Mouse (Mus musculus) gonadal fat pad, adult 2 months (tissue): Measurements from ENCODE around the gene Unkl. TPM values are rescaled to one million over a fixed set of nuclear protein-coding genes. Genes with fewer than 3 reads are reported as not detected.

ENCODE experiments used
- DNase-seq: peaks from one replicate; pipeline ENCODE4 v3.0.0-alpha.2; 2012; ENCODE audit warnings: low read depth
- polyA plus RNA-seq: library from polyadenylated mRNA; depleted of rRNA; stranded (reverse); fragments of >200 nt; gene quantifications from 2 replicates; pipeline ENCODE4 v1.2.3, GENCODE M21; 2012; rRNA removed

Gene Unkl
- 14.8 and 17.1 TPM in 2 replicates for polyA plus RNA-seq

GRCm38 (mm10) chr17:25188150-25189031 is at the start of gene Unkl:
Gene Unkl (plus strand): TSS chr17:25188397.
- no peak for DNase-seq

GRCm38 (mm10) chr17:25138803-25139202 is 49.4 kb upstream of the Unkl start:
- DNase-seq: no peak

- DNase-seq: no peak
These were observed 48.2 kb upstream of the Unkl start for GRCm38 (mm10) chr17:25139960-25140359.

- DNase-seq: no peak
These were observed 26.0 kb upstream of the Unkl start, which contains the start of gene Ccdc154 for GRCm38 (mm10) chr17:25162161-25162560. Gene Ccdc154 (plus strand): TSS chr17:25162461.

- no peak for DNase-seq
These were observed 24.8 kb upstream of the Unkl start for GRCm38 (mm10) chr17:25163387-25163786.

GRCm38 (mm10) chr17:25164770-25165169 is 23.4 kb upstream of the Unkl start:
- no peak for DNase-seq

- DNase-seq: no peak
These were observed 22.1 kb upstream of the Unkl start for GRCm38 (mm10) chr17:25165970-25166671.

GRCm38 (mm10) chr17:25169706-25170105 is 18.5 kb upstream of the Unkl start:
- DNase-seq: no peak

GRCm38 (mm10) chr17:25172558-25172957 is 15.6 kb upstream of the Unkl start:
- DNase-seq: no peak

GRCm38 (mm10) chr17:25175411-25175810 is 12.8 kb upstream of the Unkl start, which contains the start of gene Gm38655:
Gene Gm38655 (minus strand): TSS chr17:25175471.
- DNase-seq: no peak

- DNase-seq: no peak
These were observed 5.0 kb upstream of the Unkl start for GRCm38 (mm10) chr17:25183232-25183631.

- peak; percentile 81 for DNase-seq
These were observed 4.0 kb upstream of the Unkl start, which contains the start of gene BC003965 for GRCm38 (mm10) chr17:25184129-25184691. Gene BC003965 (plus strand): TSS chr17:25184554.

- no peak for DNase-seq
These were observed 3.2 kb upstream of the Unkl start for GRCm38 (mm10) chr17:25184961-25185360.

- DNase-seq: no peak
These were observed 430 bp upstream of the Unkl start for GRCm38 (mm10) chr17:25187784-25188149.

GRCm38 (mm10) chr17:25189091-25189490 is 894 bp downstream of the Unkl start:
- DNase-seq: no peak

GRCm38 (mm10) chr17:25202401-25202800 is 14.2 kb downstream of the Unkl start:
- no peak for DNase-seq

- DNase-seq: no peak
These were observed 21.8 kb downstream of the Unkl start for GRCm38 (mm10) chr17:25210006-25210405.

GRCm38 (mm10) chr17:25210680-25211466 is 22.7 kb downstream of the Unkl start:
- DNase-seq: no peak

GRCm38 (mm10) chr17:25211705-25212104 is 23.5 kb downstream of the Unkl start:
- no peak for DNase-seq

GRCm38 (mm10) chr17:25215431-25215830 is 27.2 kb downstream of the Unkl start:
- DNase-seq: no peak

- DNase-seq: no peak
These were observed 30.8 kb downstream of the Unkl start for GRCm38 (mm10) chr17:25218967-25219366.
